Mouse (Mus musculus): ENCODE data around the gene Grpel1.

Gene Grpel1

DNA sequence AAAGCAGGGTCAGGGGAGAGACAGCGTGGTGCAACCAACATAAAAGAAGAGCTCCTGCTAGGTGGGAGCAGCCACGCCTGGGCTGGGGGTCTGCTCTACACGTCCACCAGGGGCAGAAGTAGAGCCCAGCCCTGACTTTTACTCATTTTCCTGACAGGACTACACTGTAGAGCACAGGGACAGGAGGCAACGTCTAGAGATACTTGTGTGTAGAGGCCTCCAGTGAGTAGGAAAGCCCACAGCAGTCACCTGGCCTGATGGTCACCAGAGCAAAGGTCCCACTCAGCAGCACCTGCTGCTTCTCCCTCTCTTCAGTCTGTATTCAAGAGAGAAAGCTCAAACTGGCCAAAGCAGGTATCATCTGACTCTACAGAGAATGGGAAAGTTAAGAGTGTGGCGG lies 40.8 kb downstream of the Grpel1 start:
- in situ Hi-C loops (cut with MboI, MseI): no loop called here

DNA sequence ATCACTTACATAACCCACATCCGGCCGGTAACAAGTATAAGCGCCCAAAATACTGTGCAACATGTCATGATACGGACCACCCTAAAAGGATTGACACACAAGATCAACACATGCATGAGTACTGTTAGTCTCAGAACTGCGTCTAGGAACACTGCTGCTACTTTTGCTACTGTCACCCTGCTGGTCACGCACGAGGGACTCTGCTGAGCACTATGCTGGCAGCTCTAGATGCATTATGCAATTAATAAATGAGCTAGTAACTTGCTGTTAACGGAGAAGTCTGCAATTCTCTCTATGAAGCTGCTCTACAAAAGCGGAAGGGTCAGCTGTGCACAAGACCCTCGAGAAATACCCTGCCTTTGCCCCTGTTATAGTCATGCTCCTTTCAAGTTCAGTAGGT lies 43.6 kb downstream of the Grpel1 start:
- in situ Hi-C loops (cut with MboI, MseI): no loop called here

DNA sequence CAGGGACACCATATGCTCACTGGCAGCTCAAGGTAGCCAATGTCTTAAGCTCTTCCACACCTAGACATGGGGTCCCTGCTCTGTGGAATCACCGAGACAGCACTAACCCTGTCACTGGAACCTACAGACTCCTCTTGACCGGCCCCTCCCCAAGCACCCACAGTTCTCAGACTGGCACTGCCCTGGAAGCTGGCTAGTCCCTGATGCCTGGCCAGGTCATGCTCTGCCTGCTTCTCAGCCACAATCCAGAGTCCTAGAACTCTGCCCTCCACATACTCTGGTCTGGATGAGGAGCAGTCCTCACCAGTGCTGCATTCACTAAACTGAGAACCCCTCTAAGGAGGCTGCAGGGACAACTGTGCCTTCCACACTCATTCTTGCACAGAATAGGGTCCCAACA lies 46.2 kb downstream of the Grpel1 start:
- in situ Hi-C loops (cut with MboI, MseI): no loop called here

DNA sequence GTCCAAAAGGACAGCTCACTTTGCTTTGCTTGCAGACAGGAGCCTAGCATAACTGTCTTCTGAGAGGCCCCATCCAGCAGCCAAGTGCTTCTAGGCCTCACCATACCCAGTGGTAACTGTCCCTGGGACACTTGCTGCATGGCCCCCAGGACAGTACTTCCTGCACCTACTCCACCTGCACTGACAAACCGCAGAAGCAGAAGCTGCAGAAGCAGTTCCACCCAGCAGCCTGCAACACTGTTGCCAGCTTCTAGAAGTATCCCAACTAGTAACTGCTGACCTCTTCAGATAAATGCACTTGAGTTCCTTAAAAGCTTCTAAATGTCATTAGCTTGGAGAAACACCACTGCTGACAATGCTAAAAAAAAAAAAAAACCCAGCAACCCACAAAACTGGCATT lies 50.3 kb downstream of the Grpel1 start:
- in situ Hi-C loops (cut with MboI, MseI): no loop called here

DNA sequence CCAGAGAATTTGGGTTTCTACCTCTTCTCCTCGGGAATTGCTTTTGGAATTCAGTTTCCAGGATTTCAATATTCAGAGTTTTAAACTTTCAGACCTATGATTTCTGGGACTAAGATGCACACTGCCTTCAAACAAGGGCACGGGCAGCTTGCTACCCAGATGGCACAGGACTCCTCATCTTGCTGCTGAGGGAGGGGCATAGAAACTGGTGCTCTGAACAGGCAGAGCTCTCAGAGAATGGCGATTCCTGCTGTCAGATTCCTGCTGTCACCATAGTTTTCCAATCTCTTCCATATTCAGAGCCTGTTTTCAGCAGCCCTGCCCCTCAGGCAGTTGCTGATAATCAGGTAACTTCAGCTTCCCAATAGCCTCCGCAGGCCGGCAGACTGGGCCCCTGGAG lies 50.8 kb downstream of the Grpel1 start:
- in situ Hi-C loops (cut with MboI, MseI): no loop called here

DNA sequence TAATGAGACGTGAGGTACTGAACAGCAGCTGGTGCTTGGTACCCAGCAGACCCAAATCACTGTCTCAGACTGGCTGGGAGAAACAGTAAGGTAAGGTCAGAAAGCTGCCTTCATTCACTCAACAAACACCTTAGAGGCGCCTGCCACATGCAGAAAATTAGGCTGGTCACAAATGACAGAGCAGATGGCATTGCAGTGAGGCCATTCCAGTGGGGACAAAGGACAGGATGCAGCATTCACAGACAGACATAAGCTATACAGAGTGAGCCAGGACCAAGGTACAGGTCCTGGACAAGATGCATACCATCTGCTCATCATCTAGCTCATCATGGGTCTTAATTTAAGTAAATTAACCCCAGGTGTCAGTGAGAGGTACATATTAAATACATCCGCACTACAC lies 52.8 kb downstream of the Grpel1 start:
- in situ Hi-C loops (cut with MboI, MseI): no loop called here

DNA sequence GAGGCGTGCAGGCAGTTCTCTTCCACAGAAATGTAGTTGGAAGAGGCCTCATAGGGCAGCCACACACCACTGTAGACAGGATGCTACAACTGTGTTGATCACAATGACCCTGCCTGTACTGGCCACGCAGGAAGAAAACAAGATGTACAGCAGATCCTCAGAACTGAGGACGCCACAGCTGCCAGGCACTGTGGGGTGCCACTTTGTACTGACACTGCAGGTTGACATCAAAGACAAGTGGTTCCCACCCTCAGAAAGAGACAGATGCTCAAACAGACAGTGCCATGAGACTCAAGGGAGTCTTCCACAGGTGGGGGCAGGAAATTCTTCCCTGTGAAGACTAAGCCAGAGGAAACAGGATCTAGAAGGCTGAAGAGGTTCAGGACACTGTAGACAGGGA lies 55.0 kb downstream of the Grpel1 start:
- in situ Hi-C loops (cut with MboI, MseI): no loop called here

DNA sequence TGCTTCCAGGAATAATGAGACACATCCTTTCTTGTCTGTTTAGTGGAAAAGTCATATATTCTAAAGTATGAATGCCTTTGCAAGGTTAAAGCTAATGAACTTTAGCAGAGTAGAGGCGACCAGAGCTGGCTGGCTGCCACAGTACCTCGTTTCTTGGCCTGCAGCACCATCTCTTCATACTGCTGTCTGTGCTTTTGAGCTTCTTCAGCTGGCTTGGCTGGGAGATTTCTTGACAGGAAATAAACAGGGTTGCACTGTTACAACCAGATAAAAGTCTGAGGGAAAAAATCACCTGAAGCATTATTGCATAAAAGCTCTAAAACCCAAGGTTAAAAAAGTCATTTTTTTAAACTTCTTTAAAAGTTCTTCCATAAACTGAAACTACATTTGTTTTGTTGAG lies 58.0 kb downstream of the Grpel1 start:
- in situ Hi-C loops (cut with MboI, MseI): no loop called here

DNA sequence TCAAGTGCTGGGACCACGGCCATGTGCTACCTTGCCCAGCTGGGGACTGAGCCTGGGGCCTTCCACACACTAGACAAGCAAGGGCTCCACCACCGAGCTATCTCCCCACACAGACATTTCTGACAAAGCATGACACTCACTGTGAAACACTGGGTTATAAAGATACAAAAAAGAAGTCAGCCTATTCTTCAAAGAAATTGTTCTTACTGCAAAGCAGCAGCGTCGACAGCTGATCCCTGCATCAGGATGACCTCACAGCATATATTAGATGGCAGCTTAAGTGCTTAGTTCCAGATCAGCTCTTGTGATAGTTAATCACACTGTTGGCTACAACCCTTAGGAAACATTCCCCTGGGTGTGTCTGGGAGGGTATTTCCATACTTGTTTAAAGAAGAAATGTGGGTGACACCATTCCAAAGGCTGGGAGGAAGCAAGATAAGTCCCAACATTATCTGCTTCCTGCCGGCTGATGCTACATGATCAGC lies 58.5 kb downstream of the Grpel1 start:
- in situ Hi-C loops (cut with MboI, MseI): no loop called here

All from T-helper 2 cell (primary cell).